Mouse (Mus musculus): ENCODE measurements around the gene Kcnab2.

The Kcnab2 gene

GRCm38 (mm10) chr4:152453079-152453478 lies 24.6 kb downstream of the Kcnab2 start:
- in situ Hi-C loops (cut with MboI, MseI) = no loop called here

- in situ Hi-C loops (cut with MboI, MseI) = no loop called here
Observed at GRCm38 (mm10) chr4:152451371-152451770, 26.3 kb downstream of the Kcnab2 start.

GRCm38 (mm10) chr4:152448666-152449018 lies 29.0 kb downstream of the Kcnab2 start:
- in situ Hi-C loops (cut with MboI, MseI) = loop anchor here (25.0 kb wide), 1 partner anchor 1514 kb away; the partner anchor contains the start of gene A430005L14Rik

GRCm38 (mm10) chr4:152447731-152448665 lies 29.7 kb downstream of the Kcnab2 start:
- in situ Hi-C loops (cut with MboI, MseI) = loop anchor here (25.0 kb wide), 1 partner anchor 1514 kb away; the partner anchor contains the start of gene A430005L14Rik

- in situ Hi-C loops (cut with MboI, MseI) = loop anchor here (25.0 kb wide), 1 partner anchor 1516 kb away; the partner anchor contains the start of gene A430005L14Rik
Observed at GRCm38 (mm10) chr4:152446178-152446577, 31.5 kb downstream of the Kcnab2 start.

- in situ Hi-C loops (cut with MboI, MseI) = loop anchor here (25.0 kb wide), 1 partner anchor 1521 kb away; the partner anchor contains the start of gene A430005L14Rik
Observed at GRCm38 (mm10) chr4:152441536-152441935, 36.1 kb downstream of the Kcnab2 start.

- in situ Hi-C loops (cut with MboI, MseI) = loop anchor here (25.0 kb wide), 1 partner anchor 1521 kb away; the partner anchor contains the start of gene A430005L14Rik
Observed at GRCm38 (mm10) chr4:152440882-152441281, 36.8 kb downstream of the Kcnab2 start.

- in situ Hi-C loops (cut with MboI, MseI) = loop anchor here (25.0 kb wide), 1 partner anchor 1527 kb away; the partner anchor contains the start of gene A430005L14Rik
Observed at GRCm38 (mm10) chr4:152435255-152435654, 42.4 kb downstream of the Kcnab2 start.

GRCm38 (mm10) chr4:152434836-152435235 lies 42.8 kb downstream of the Kcnab2 start:
- in situ Hi-C loops (cut with MboI, MseI) = loop anchor here (25.0 kb wide), 1 partner anchor 1527 kb away; the partner anchor contains the start of gene A430005L14Rik

- in situ Hi-C loops (cut with MboI, MseI) = loop anchor here (25.0 kb wide), 1 partner anchor 1530 kb away; the partner anchor contains the start of gene A430005L14Rik
Observed at GRCm38 (mm10) chr4:152432308-152432707, 45.4 kb downstream of the Kcnab2 start.

- in situ Hi-C loops (cut with MboI, MseI) = loop anchor here (5.0 to 25.0 kb wide), 2 partner anchors 91 to 1534 kb away; partner anchors contain the start of genes A430005L14Rik and Chd5
Observed at GRCm38 (mm10) chr4:152428259-152428658, 49.4 kb downstream of the Kcnab2 start.

GRCm38 (mm10) chr4:152424922-152425321 lies 52.7 kb downstream of the Kcnab2 start:
- in situ Hi-C loops (cut with MboI, MseI) = loop anchor here (5.0 to 25.0 kb wide), 2 partner anchors 88 to 1537 kb away; partner anchors contain the start of genes A430005L14Rik and Chd5

GRCm38 (mm10) chr4:152424341-152424740 lies 53.3 kb downstream of the Kcnab2 start:
- in situ Hi-C loops (cut with MboI, MseI) = no loop called here

GRCm38 (mm10) chr4:152423576-152423975 lies 54.1 kb downstream of the Kcnab2 start:
- in situ Hi-C loops (cut with MboI, MseI) = no loop called here

- in situ Hi-C loops (cut with MboI, MseI) = no loop called here
Observed at GRCm38 (mm10) chr4:152418229-152419060, 59.2 kb downstream of the Kcnab2 start.

- in situ Hi-C loops (cut with MboI, MseI) = no loop called here
Observed at GRCm38 (mm10) chr4:152412524-152413080, 65.1 kb downstream of the Kcnab2 start.

- in situ Hi-C loops (cut with MboI, MseI) = no loop called here
Observed at GRCm38 (mm10) chr4:152410961-152411360, 66.7 kb downstream of the Kcnab2 start.

- in situ Hi-C loops (cut with MboI, MseI) = no loop called here
Observed at GRCm38 (mm10) chr4:152406531-152406930, 71.1 kb downstream of the Kcnab2 start.

GRCm38 (mm10) chr4:152405671-152406201 lies 71.9 kb downstream of the Kcnab2 start:
- in situ Hi-C loops (cut with MboI, MseI) = no loop called here

- in situ Hi-C loops (cut with MboI, MseI) = no loop called here
Observed at GRCm38 (mm10) chr4:152405143-152405542, 72.5 kb downstream of the Kcnab2 start.

GRCm38 (mm10) chr4:152398926-152399325 lies 78.7 kb downstream of the Kcnab2 start:
- in situ Hi-C loops (cut with MboI, MseI) = no loop called here

Data from T-helper 2 cell (primary cell).